Mouse (Mus musculus) intestine, embryonic 15.5 days (tissue): ENCODE results near the gene Zfp383. TPM values are rescaled to one million over a fixed set of nuclear protein-coding genes. Genes with fewer than 3 reads are reported as not detected.
A peak's percentile ranks its signal among the peaks of the same experiment; 100 is the strongest.
"Not testable (repeated sequence)": the region's sequence is repeated elsewhere in the genome, so short reads cannot be mapped to it uniquely, and the experiment has no call there.

Experiments used
- ATAC-seq: fragments of 200-750 bp; cut with Nextera tagmentation; 2 replicates; pipeline ENCODE4 v1.8.0; 2017; ENCODE audit warnings: moderate TSS enrichment, moderate library complexity
- H3K27ac ChIP-seq: fragments of 300-500 bp; sonication (generic); 2 replicates; pipeline ENCODE4 v1.5.1; 2015; ENCODE audit warnings: mild to moderate bottlenecking, inconsistent platforms
- H3K27me3 ChIP-seq: fragments of 300-500 bp; sonication (generic); replicated peaks from 2 replicates; pipeline ENCODE4 v1.6.1; 2015; ENCODE audit warnings: inconsistent platforms
- H3K36me3 ChIP-seq: fragments of 300-500 bp; sonication (generic); 2 replicates; pipeline ENCODE4 v1.6.1; 2015; ENCODE audit warnings: inconsistent platforms
- H3K4me1 ChIP-seq: fragments of 300-500 bp; sonication (generic); replicated peaks from 2 replicates; pipeline ENCODE4 v1.6.1; 2015; ENCODE audit warnings: inconsistent platforms
- H3K4me2 ChIP-seq: fragments of 300-500 bp; sonication (generic); replicated peaks from 2 replicates; pipeline ENCODE4 v1.6.1; 2015; ENCODE audit warnings: mild to moderate bottlenecking, inconsistent platforms
- H3K4me3 ChIP-seq: fragments of 300-500 bp; sonication (generic); replicated peaks from 2 replicates; pipeline ENCODE4 v1.5.1; 2015; ENCODE audit warnings: inconsistent platforms
- H3K9ac ChIP-seq: fragments of 300-500 bp; sonication (generic); 2 replicates; pipeline ENCODE4 v1.6.1; 2015; ENCODE audit warnings: inconsistent platforms
- H3K9me3 ChIP-seq: fragments of 300-500 bp; sonication (generic); 2 replicates; pipeline ENCODE4 v1.6.1; 2016; ENCODE audit warnings: inconsistent platforms
- WGBS: fragments of 180-500 bp; shearing (Covaris S2); methylation state at CpG from one replicate; pipeline ENCODE4 v1.1.7; 2015; 5-methylcytosine and 5-hydroxymethylcytosine counted together
- polyA plus RNA-seq: library from polyadenylated mRNA; unstranded; fragments of >200 nt; fragmentation: Nextera tagmentation; extraction: Ambion mirVana; gene quantifications from 2 replicates; pipeline ENCODE4 v1.2.1, GENCODE M21; 2015

The Zfp383 gene
- polyA plus RNA-seq, 1 experiment from 2014 or later, result 3.6 TPM

- no peak overlapping the region for H3K27ac ChIP-seq
- H3K27me3 ChIP-seq, result no peaks in the 10 kb centered on the region
- no peak for ATAC-seq
- H3K4me3 ChIP-seq, result no peak overlapping the region
- no peaks in the 10 kb centered on the region for H3K9me3 ChIP-seq
- H3K4me1 ChIP-seq, result no peaks in the 10 kb centered on the region
- no peak overlapping the region for H3K9ac ChIP-seq
- WGBS, result 75% methylated on average over 2 of the region's 2 CpGs
- H3K4me2 ChIP-seq, result no peak overlapping the region
- H3K36me3 ChIP-seq, result 0 out of 2 replicates have a peak, but pooled peaks cover 9% of the 10 kb centered on the region
These were observed 35.7 kb downstream of the Zfp383 start for GRCm38 (mm10) chr7:29943720-29944119.

GRCm38 (mm10) chr7:29944201-29944600 lies 36.2 kb downstream of the Zfp383 start:
- no peaks in the 10 kb centered on the region for H3K27me3 ChIP-seq
- H3K36me3 ChIP-seq, result 0 out of 2 replicates have a peak, but pooled peaks cover 9% of the 10 kb centered on the region
- no peaks in the 10 kb centered on the region for H3K9me3 ChIP-seq
- no peak overlapping the region for H3K4me2 ChIP-seq
- WGBS, result 80% methylated on average over 2 of the region's 2 CpGs
- no peaks in the 10 kb centered on the region for H3K4me1 ChIP-seq
- H3K27ac ChIP-seq, result no peak overlapping the region
- no peak overlapping the region for H3K4me3 ChIP-seq
- no peak overlapping the region for H3K9ac ChIP-seq
- ATAC-seq, result no peak

GRCm38 (mm10) chr7:29953086-29953485 lies 45.1 kb downstream of the Zfp383 start:
- Histone ChIP-seq H3K27me3 (no peaks in the 10 kb centered on the region), H3K36me3 (0 out of 2 replicates have a peak, but pooled peaks cover 2% of the 10 kb centered on the region), H3K4me3 (peak overlapping the region; percentile 67), H3K4me1 (0 out of 2 replicates have a peak, but pooled peaks cover 2% of the 10 kb centered on the region), H3K9me3 (no peaks in the 10 kb centered on the region), H3K27ac (peak overlapping the region; percentile 95; the same call in 1 of the 2 replicates), H3K9ac (peak overlapping the region; percentile 87), H3K4me2 (peak overlapping the region; percentile 75)
- 39% methylated on average over 10 of the region's 10 CpGs for WGBS
- no peak for ATAC-seq

GRCm38 (mm10) chr7:29953513-29954401 lies 45.7 kb downstream of the Zfp383 start, which contains the start of gene Zfp74:
Zfp74 (minus strand) TSS chr7:29954089.
- Histone ChIP-seq H3K27me3 (no peaks in the 10 kb centered on the region), H3K4me1 (0 out of 2 replicates have a peak, but pooled peaks cover 2% of the 10 kb centered on the region), H3K4me2 (peak within 1 kb of the TSS; percentile 75), H3K9me3 (no peaks in the 10 kb centered on the region), H3K4me3 (peak within 1 kb of the TSS; percentile 67), H3K9ac (peak within 1 kb of the TSS; percentile 87), H3K36me3 (0 out of 2 replicates have a peak, but pooled peaks cover 2% of the 10 kb centered on the region), H3K27ac (peak within 1 kb of the TSS; percentile 95)
- WGBS, result 1% methylated on average over 52 of the region's 52 CpGs
- peak; percentile 94 for ATAC-seq

GRCm38 (mm10) chr7:29954731-29955130 lies 46.7 kb downstream of the Zfp383 start:
- ATAC-seq, result no peak
- 22% methylated on average over 4 of the region's 4 CpGs for WGBS
- Histone ChIP-seq H3K4me3 (no peak overlapping the region), H3K36me3 (0 out of 2 replicates have a peak, but pooled peaks cover 2% of the 10 kb centered on the region), H3K27ac (no peak overlapping the region), H3K27me3 (no peaks in the 10 kb centered on the region), H3K9me3 (no peaks in the 10 kb centered on the region), H3K9ac (no peak overlapping the region), H3K4me2 (peak overlapping the region; percentile 75; the same call in 1 of the 2 replicates), H3K4me1 (0 out of 2 replicates have a peak, but pooled peaks cover 2% of the 10 kb centered on the region)

GRCm38 (mm10) chr7:29956257-29956656 lies 48.2 kb downstream of the Zfp383 start:
- 52% methylated on average over 9 of the region's 10 CpGs for WGBS
- Histone ChIP-seq H3K27me3 (no peaks in the 10 kb centered on the region), H3K9ac (no peak overlapping the region), H3K27ac (0 out of 2 replicates have a peak overlapping the region, but pooled peaks have one; percentile 9), H3K36me3 (no peaks in the 10 kb centered on the region), H3K4me3 (0 out of 2 replicates have a peak overlapping the region, but pooled peaks have one; percentile 9), H3K4me2 (peak overlapping the region; percentile 22; the same call in 1 of the 2 replicates), H3K4me1 (0 out of 2 replicates have a peak, but pooled peaks cover 2% of the 10 kb centered on the region), H3K9me3 (no peaks in the 10 kb centered on the region)
- ATAC-seq, result no peak

- Histone ChIP-seq H3K27ac (no peak overlapping the region), H3K27me3 (no peaks in the 10 kb centered on the region), H3K9ac (no peak overlapping the region), H3K4me1 (no peaks in the 10 kb centered on the region), H3K9me3 (no peaks in the 10 kb centered on the region), H3K36me3 (no peaks in the 10 kb centered on the region), H3K4me3 (no peak overlapping the region), H3K4me2 (no peak overlapping the region)
- ATAC-seq, result no peak
- 83% methylated on average over 11 of the region's 11 CpGs for WGBS
These were observed 50.2 kb downstream of the Zfp383 start for GRCm38 (mm10) chr7:29958125-29958724.

- no peak overlapping the region for H3K4me3 ChIP-seq
- H3K27ac ChIP-seq, result no peak overlapping the region
- no peak for ATAC-seq
- no peak overlapping the region for H3K9ac ChIP-seq
- no peaks in the 10 kb centered on the region for H3K27me3 ChIP-seq
- no peaks in the 10 kb centered on the region for H3K4me1 ChIP-seq
- H3K9me3 ChIP-seq, result no peaks in the 10 kb centered on the region
- H3K36me3 ChIP-seq, result no peaks in the 10 kb centered on the region
- no peak overlapping the region for H3K4me2 ChIP-seq
- WGBS, result 59% methylated on average over 3 of the region's 3 CpGs
These were observed 51.0 kb downstream of the Zfp383 start for GRCm38 (mm10) chr7:29959004-29959403.

GRCm38 (mm10) chr7:29965115-29965810 lies 57.2 kb downstream of the Zfp383 start:
- H3K4me2 ChIP-seq, ATAC-seq, H3K36me3 ChIP-seq, H3K9me3 ChIP-seq, H3K27me3 ChIP-seq, H3K9ac ChIP-seq, H3K27ac ChIP-seq, H3K4me3 ChIP-seq, H3K4me1 ChIP-seq: not testable (repeated sequence)
- WGBS, result 48% methylated on average over 39 of the region's 39 CpGs
